Mouse (Mus musculus): ENCODE results near the gene Ntm. TPM values are rescaled to one million over a fixed set of nuclear protein-coding genes. Genes with fewer than 3 reads are reported as not detected.

Gene Ntm
- total RNA-seq, 2 experiments from 2014 or later = 2.2 to 2.7 TPM

DNA sequence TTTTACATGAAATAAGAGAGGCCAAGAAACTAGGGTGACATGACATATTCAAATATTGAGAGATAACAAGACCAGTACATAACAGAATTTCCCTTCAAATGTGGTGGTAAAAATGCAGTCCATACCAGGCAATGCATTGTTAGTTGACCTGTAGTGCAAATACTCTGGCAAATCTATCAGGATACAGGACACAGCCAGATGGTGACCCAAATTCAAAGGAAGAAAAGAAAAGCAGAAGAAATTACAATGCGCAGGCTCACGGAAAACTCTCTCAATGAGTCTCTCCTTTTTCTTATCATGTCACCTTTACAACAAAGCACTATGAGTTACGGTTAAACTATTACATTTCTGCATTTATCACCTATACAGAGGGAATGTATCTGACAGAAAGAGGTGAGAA is 664.6 kb downstream of the Ntm start:
- intact Hi-C loops (cut with DNase I) = no loop called here
- DNase-seq (ENCODE audit: low spot score) = no peak

- DNase-seq (ENCODE audit: low spot score) = no peak
- intact Hi-C loops (cut with DNase I) = no loop called here
Observed at GRCm38 (mm10) chr9:29296752-29297151, 666.2 kb downstream of the Ntm start.

DNA sequence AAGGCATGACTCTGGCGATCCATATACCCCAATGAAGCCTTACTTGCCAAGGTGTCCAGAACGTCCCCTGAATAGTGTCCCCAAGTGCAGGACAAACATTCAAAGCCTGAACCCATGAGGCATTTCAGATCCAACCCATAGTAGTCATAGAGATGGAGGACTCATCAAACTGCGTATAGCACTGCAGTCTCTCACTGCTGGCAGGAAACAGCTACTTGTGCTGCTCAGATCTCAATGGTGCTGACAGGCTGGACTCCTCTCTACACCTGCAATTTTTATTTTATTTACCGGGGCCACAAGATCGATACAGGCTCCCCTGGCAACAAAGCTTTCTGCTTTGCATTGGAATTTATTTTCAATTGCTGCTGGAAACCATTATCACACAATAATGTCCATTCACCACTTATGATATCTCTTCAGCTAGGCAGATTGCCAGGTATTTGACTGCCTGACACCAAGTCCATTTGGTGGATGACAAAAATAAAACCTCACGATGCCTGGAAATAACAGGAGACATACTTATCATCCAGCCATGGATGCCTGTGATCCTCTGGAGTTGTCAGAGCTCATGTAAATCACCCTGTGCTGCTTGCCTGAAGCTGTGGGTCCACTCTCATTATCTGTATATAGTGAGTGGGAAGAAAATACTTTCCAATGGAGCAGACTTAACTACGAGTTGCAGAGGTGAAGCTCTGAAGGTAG is 674.8 kb downstream of the Ntm start:
- intact Hi-C loops (cut with DNase I) = no loop called here
- no peak for DNase-seq (ENCODE audit: low spot score)

DNA sequence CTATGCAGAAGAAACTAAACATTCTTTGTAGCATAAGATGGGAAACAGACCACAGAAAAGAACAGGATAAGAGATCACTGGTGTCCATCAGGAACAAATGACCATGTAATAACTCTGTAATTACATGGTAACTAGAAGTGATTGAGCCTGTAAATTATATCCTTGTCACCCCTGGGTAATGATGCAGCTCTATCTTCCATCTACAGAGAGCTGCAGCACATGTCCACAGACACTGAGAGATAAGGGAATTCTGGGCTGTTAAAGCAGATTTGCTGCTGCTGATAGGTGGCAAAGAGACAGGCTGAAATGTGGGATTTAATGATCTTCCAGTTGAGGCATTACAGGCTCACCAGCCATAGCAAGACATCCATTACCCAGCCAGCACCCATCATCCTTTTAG is 677.8 kb downstream of the Ntm start:
- no peak for DNase-seq (ENCODE audit: low spot score)
- intact Hi-C loops (cut with DNase I) = no loop called here

GRCm38 (mm10) chr9:29272861-29273260 is 690.1 kb downstream of the Ntm start:
- no peak for DNase-seq (ENCODE audit: low spot score)
- intact Hi-C loops (cut with DNase I) = no loop called here

DNA sequence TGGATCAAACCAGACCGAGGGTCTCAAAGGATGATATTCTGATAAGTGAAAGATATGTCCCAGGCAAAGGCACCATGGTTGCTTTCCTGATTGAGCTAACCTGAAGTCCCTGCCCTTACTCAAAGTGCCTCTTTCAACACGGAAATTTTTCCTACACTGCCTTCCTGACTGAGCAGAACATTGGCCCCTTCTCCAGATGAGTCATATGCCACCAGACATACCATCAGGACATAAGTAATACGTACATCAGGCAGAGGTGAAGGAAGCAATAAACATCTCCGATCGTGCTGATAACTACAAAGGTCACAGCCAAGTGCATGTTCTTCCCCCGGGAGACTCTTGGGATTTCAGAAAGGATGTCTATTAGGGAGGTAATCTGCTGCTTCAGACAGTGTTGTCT is 693.0 kb downstream of the Ntm start:
- intact Hi-C loops (cut with DNase I) = no loop called here

DNA sequence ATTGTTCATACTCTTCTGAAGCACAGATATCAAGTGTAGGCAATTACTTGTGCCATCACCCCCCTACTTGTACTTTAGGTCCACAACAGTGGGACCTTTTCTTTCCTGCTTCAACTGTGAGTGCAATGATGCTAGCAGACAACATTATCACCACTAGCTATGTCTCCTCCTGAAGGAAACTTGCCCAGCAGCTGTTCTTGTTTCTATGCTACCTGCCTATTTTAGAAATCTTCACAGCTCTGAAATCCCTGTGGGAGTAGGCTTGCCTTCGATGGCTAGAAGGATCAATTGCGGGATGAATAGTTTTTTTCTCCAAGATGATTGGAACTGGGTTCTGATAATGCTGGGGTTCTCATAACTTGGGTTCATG is 693.7 kb downstream of the Ntm start:
- intact Hi-C loops (cut with DNase I) = no loop called here
- DNase-seq (ENCODE audit: low spot score) = no peak

More for the DNA sequence above, 693.0 kb downstream of the Ntm start:
- DNase-seq (ENCODE audit: low spot score) = no peak

- intact Hi-C loops (cut with DNase I) = no loop called here
- DNase-seq (ENCODE audit: low spot score) = no peak
Observed at GRCm38 (mm10) chr9:29268583-29269276, 694.2 kb downstream of the Ntm start.

GRCm38 (mm10) chr9:29267663-29268062 is 695.3 kb downstream of the Ntm start:
- intact Hi-C loops (cut with DNase I) = no loop called here
- no peak for DNase-seq (ENCODE audit: low spot score)

DNA sequence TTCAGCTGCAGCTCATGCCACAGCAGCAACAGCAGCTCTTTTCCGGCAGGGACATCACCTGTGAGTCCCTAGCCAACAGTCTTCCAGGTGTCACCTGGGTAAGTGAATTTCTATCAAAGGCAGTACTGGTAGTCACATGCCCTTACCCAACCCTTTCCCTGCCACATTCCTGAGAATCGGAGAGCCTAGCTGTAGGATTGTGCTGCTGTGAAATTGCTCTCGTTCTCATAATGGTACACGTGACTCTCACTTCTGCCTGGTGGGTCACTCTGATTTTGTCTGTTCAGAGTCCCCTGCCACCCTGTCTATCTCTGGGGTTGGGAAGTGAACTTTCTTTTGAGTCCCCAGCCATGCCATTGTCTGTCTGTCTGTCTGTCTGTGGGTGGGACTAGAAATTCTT is 697.8 kb downstream of the Ntm start:
- no peak for DNase-seq (ENCODE audit: low spot score)
- intact Hi-C loops (cut with DNase I) = no loop called here

GRCm38 (mm10) chr9:29262836-29263235 is 700.1 kb downstream of the Ntm start:
- intact Hi-C loops (cut with DNase I) = no loop called here
- DNase-seq (ENCODE audit: low spot score) = no peak

GRCm38 (mm10) chr9:29252866-29253265 is 710.1 kb downstream of the Ntm start:
- DNase-seq (ENCODE audit: low spot score) = no peak
- intact Hi-C loops (cut with DNase I) = no loop called here

- intact Hi-C loops (cut with DNase I) = no loop called here
- DNase-seq (ENCODE audit: low spot score) = no peak
Observed at GRCm38 (mm10) chr9:29250813-29251212, 712.1 kb downstream of the Ntm start.

GRCm38 (mm10) chr9:29247812-29248211 is 715.1 kb downstream of the Ntm start:
- intact Hi-C loops (cut with DNase I) = no loop called here
- DNase-seq (ENCODE audit: low spot score) = no peak

GRCm38 (mm10) chr9:29244006-29244405 is 718.9 kb downstream of the Ntm start:
- no peak for DNase-seq (ENCODE audit: low spot score)
- intact Hi-C loops (cut with DNase I) = no loop called here

DNA sequence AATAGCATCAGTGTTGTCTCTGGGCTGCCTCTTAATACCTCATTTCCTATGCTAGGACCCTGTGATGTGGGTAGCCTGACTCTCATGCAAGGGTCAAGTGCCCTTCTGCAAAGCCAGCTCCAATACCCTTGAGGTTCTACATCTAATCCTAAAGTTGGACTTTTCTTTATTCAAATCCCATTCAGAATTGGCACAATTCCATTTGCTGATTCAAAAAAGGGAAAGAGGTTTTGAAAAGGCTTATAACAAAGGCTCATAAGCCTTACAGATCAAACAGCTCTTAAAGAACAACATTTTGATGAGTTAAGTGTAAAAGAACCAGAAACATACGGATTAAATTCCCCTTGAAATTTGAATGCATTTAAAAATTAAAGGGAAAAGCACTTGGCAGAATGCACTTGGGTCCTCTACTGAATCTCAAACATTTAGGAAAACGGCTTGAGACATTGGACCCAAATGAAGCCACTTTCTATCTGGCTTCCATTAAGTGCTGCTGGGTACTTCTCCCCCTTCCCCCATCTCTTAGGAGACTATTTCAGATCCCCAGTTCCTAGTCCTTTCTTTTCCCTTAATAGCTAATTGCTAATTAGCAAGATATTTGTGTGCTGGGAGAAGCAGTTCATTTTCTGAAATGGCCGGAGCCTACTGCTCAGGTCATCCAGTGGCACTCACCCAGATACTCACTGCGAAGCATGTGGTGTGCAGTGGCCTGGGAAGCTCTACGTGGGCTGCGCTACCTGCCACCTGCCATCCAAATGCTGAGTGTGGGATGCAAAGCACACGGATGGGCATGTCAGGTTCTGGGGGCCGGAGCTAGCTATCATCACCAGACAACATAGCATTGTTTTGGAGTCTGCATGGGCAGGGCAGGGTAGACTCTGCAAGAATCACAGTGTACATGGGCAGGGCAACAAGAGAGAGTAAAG is 720.2 kb downstream of the Ntm start:
- intact Hi-C loops (cut with DNase I) = no loop called here

DNA sequence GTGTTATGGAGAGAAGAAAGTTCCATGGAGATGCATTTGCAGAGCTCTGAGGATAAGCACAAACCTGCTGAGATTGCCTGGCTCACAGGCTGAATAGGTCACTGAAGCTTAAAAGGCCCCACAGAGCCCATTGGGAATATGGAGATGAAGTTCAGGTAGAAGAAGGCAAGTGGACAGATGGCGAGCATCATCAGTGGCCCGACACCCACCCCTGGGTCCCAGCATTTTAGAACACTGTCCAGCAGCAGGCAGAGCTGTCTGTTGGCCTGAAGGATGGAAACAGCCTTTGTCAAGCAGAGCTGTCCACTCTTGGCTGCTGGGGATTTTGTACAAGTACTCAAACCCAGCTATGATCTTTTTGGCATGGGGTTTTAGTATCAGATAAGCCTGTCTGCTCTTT is 722.1 kb downstream of the Ntm start:
- no peak for DNase-seq (ENCODE audit: low spot score)

More for the DNA sequence above, 720.2 kb downstream of the Ntm start:
- DNase-seq (ENCODE audit: low spot score) = no peak

GRCm38 (mm10) chr9:29238973-29239372 is 724.0 kb downstream of the Ntm start:
- intact Hi-C loops (cut with DNase I) = no loop called here
- no peak for DNase-seq (ENCODE audit: low spot score)

More for the DNA sequence above, 722.1 kb downstream of the Ntm start:
- intact Hi-C loops (cut with DNase I) = no loop called here

DNA sequence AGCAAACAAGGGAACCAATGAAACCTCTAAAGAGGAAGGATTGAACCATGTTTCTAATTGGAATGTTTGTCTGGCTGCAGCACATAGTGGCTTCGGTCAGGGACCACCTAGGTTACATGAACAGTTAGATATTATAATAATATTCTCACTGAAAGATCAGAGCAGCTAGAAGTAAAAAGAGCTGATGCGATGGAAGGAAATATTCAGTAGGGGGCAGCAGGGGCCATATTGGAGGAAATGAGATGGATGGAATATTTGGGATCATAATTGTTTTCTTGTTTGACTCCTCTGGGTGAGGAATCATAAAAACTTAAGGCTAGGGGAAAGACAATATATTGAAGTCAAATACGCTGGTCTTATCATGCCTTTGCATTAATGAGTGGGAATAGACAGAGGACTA is 726.2 kb downstream of the Ntm start:
- DNase-seq (ENCODE audit: low spot score) = no peak
- intact Hi-C loops (cut with DNase I) = no loop called here

GRCm38 (mm10) chr9:29227747-29228146 is 735.2 kb downstream of the Ntm start:
- DNase-seq (ENCODE audit: low spot score) = no peak
- intact Hi-C loops (cut with DNase I) = no loop called here
